Mouse (Mus musculus): ENCODE measurements around the gene Rpl13a. TPM values are rescaled to one million over a fixed set of nuclear protein-coding genes. Genes with fewer than 3 reads are reported as not detected.

Rpl13a gene
- total and polyA plus RNA-seq, 2 experiments from 2014 or later = 780 to 1,972 TPM

DNA sequence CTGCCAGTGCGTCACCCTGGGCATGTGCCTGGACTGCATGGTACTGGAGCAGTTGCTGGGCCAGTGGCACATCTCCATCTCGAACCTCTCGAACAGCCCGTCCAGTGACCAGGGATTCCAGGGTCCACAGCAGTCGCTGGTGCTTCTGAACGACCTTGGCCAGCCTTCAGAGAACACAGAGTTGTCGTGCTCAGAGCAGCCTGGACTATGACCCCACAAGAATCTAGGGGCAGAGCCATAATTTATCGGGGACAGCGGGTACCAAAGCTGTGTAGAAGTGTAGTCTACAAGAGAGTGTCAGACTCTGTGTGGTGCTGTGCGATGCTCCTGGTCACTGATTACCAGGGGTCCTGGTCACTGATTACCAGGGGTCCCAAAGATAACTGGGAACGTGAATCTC is 19.3 kb upstream of the Rpl13a start:
- H3K4me3 ChIP-seq (ENCODE audit: low read depth, low read length) = no peak overlapping the region
- DNase-seq (ENCODE audit: low spot score) = no peak
- no peak overlapping the region for H3K9ac ChIP-seq (replicated peaks; ENCODE audit: low read depth, low read length)
- H3K36me3 ChIP-seq (replicated peaks; ENCODE audit: control insufficient read depth, insufficient read depth, low read length) = peaks cover 18% of the 10 kb centered on the region
- no peak for ATAC-seq (ENCODE audit: insufficient read depth, low read depth)
- no peak overlapping the region for H3K27ac ChIP-seq (ENCODE audit: low read depth)
- 72% methylated on average over 11 of the region's 11 CpGs for WGBS
- no peak for TF ChIP-seq EP300 (IDR thresholded peaks at IDR 0.05; ENCODE audit: low read depth)
- no peak for TF ChIP-seq CTCF (IDR thresholded peaks at IDR 0.05; ENCODE audit: low read depth)
- H3K27me3 ChIP-seq (ENCODE audit: control insufficient read depth, insufficient read depth, low read length) = no peaks in the 10 kb centered on the region
- no peak overlapping the region for H3K4me2 ChIP-seq (ENCODE audit: low read depth, low read length)
- H3K4me1 ChIP-seq (ENCODE audit: control insufficient read depth, insufficient read depth) = no peaks in the 10 kb centered on the region
- H3K9me3 ChIP-seq (replicated peaks; ENCODE audit: control insufficient read depth, low read length) = no peaks in the 10 kb centered on the region

DNA sequence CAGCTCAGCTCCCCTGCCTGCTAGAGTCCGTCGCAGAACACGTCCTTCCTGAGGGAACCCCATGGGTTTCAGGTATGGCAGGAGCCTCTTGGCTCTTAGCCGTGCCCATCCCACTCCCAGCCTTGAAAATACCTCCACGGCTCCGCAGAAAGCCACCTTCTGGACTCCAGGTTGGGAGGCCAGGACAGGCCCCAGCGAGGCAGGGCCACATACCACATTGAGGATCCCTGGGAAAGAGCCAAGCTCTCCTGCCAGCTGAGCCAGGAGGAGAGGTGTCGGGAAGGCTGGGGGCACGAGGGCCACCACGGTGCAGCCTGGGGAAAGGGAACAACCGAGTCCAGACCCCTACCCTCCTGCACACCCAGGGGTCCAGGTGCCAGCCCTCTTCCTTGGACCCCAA is 18.7 kb upstream of the Rpl13a start:
- H3K9me3 ChIP-seq (replicated peaks; ENCODE audit: control insufficient read depth, low read length) = no peaks in the 10 kb centered on the region
- H3K4me3 ChIP-seq (ENCODE audit: low read depth, low read length) = no peak overlapping the region
- H3K9ac ChIP-seq (replicated peaks; ENCODE audit: low read depth, low read length) = no peak overlapping the region
- DNase-seq (ENCODE audit: low spot score) (no peak), ATAC-seq (ENCODE audit: insufficient read depth, low read depth) (no peak)
- no peak overlapping the region for H3K27ac ChIP-seq (ENCODE audit: low read depth)
- H3K4me2 ChIP-seq (ENCODE audit: low read depth, low read length) = no peak overlapping the region
- H3K4me1 ChIP-seq (ENCODE audit: control insufficient read depth, insufficient read depth) = no peaks in the 10 kb centered on the region
- peaks cover 22% of the 10 kb centered on the region for H3K36me3 ChIP-seq (replicated peaks; ENCODE audit: control insufficient read depth, insufficient read depth, low read length)
- TF ChIP-seq CTCF (IDR thresholded peaks at IDR 0.05; ENCODE audit: low read depth) (no peak), EP300 (IDR thresholded peaks at IDR 0.05; ENCODE audit: low read depth) (no peak)
- no peaks in the 10 kb centered on the region for H3K27me3 ChIP-seq (ENCODE audit: control insufficient read depth, insufficient read depth, low read length)
- WGBS = 82% methylated on average over 11 of the region's 11 CpGs

DNA sequence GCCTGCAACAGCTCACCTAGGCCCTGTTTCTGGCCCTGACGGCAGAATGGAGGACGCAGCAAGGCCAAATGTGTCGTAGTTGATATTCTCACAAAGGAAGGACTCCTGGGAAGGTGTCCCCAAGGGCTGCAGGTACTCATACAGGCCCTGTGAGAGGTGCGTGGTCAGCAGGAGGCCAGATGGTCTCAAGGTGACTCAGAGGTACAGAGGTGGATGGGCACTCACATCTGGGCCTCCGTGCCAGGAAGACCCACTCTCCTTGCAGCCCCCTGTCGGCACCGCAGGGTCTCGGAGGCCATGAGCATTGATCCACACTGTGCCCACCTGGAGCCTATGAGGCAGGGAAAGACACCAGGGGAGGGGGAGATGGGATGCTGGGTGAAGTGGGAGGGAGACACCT is 16.9 kb upstream of the Rpl13a start:
- WGBS = 94% methylated on average over 8 of the region's 8 CpGs
- H3K36me3 ChIP-seq (replicated peaks; ENCODE audit: control insufficient read depth, insufficient read depth, low read length) = peaks cover 22% of the 10 kb centered on the region
- H3K27me3 ChIP-seq (ENCODE audit: control insufficient read depth, insufficient read depth, low read length) = no peaks in the 10 kb centered on the region
- TF ChIP-seq EP300 (IDR thresholded peaks at IDR 0.05; ENCODE audit: low read depth) (no peak), CTCF (IDR thresholded peaks at IDR 0.05; ENCODE audit: low read depth) (no peak)
- no peaks in the 10 kb centered on the region for H3K4me1 ChIP-seq (ENCODE audit: control insufficient read depth, insufficient read depth)
- no peak overlapping the region for H3K9ac ChIP-seq (replicated peaks; ENCODE audit: low read depth, low read length)
- no peak overlapping the region for H3K4me3 ChIP-seq (ENCODE audit: low read depth, low read length)
- H3K27ac ChIP-seq (ENCODE audit: low read depth) = no peak overlapping the region
- no peak overlapping the region for H3K4me2 ChIP-seq (ENCODE audit: low read depth, low read length)
- no peak for DNase-seq (ENCODE audit: low spot score)
- H3K9me3 ChIP-seq (replicated peaks; ENCODE audit: control insufficient read depth, low read length) = no peaks in the 10 kb centered on the region
- ATAC-seq (ENCODE audit: insufficient read depth, low read depth) = no peak

DNA sequence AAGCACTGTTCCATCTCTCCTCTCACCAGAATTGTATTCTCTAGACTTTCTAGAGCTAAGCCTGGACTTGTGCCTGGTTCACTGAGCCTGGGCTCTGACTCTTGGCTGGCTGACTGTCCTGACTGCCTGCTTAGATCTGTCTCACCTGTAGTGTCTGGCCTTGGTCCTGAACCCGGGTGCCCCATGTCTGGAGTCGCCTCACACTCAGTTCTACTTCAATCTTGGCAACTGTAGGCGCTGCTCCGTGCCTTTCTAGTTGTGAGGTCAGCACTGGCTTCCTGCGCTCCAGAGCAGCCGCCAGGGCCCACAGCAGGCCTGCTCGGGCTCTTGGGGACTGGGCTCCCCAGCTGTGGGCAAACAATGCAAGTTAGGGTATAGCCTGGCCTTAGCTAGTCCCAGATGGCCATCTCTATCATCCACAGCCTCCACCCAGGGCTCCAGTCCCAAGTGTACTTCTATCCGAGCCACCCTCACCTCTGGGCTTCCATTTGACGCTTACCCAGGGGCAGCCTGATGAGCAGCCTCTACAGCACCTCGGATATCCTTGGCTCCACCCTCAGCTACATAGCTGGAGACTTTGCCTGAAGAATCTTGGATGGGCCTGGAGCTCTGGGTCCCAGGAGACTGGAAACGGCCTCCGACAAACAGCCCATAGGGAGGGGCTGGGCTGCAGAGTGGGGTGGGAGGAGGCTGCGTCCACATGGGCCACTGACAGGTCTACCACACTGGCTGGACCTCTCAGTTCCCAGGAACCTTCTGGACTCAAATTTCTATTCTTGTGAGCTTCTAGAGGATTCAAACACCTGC is 16.0 kb upstream of the Rpl13a start:
- Histone ChIP-seq H3K4me3 (ENCODE audit: low read depth, low read length) (no peak overlapping the region), H3K4me2 (ENCODE audit: low read depth, low read length) (no peak overlapping the region), H3K4me1 (ENCODE audit: control insufficient read depth, insufficient read depth) (no peaks in the 10 kb centered on the region; the same call in 1 of the 2 replicates), H3K27ac (ENCODE audit: low read depth) (no peak overlapping the region), H3K27me3 (ENCODE audit: control insufficient read depth, insufficient read depth, low read length) (no peaks in the 10 kb centered on the region), H3K36me3 (replicated peaks; ENCODE audit: control insufficient read depth, insufficient read depth, low read length) (peaks cover 22% of the 10 kb centered on the region), H3K9ac (replicated peaks; ENCODE audit: low read depth, low read length) (no peak overlapping the region), H3K9me3 (replicated peaks; ENCODE audit: control insufficient read depth, low read length) (no peaks in the 10 kb centered on the region)
- DNase-seq (ENCODE audit: low spot score) = no peak
- 79% methylated on average over 13 of the region's 13 CpGs for WGBS
- TF ChIP-seq EP300 (IDR thresholded peaks at IDR 0.05; ENCODE audit: low read depth) (no peak), CTCF (IDR thresholded peaks at IDR 0.05; ENCODE audit: low read depth) (no peak)
- ATAC-seq (ENCODE audit: insufficient read depth, low read depth) = no peak

DNA sequence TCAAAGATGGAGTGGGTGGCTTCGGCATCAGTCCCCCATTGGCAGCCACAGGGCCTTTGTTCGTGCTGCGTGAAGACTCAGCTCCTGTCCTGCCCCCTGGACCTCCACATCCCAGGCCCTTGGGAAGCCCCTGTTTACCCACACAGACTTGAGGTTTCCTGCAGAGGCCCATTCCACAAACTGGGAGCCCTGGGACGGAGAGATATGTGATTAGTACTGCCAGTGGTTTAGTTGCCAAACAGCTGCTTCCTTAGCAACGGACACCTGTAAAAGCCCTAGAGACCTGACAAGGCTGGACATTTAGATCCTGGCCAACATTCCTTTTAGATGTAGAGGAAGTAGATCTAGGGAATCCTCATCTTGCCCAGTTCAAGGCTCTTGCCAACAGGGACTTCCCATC is 13.4 kb upstream of the Rpl13a start:
- Histone ChIP-seq H3K9me3 (replicated peaks; ENCODE audit: control insufficient read depth, low read length) (no peaks in the 10 kb centered on the region), H3K4me1 (ENCODE audit: control insufficient read depth, insufficient read depth) (no peaks in the 10 kb centered on the region; the same call in 1 of the 2 replicates), H3K27ac (ENCODE audit: low read depth) (no peak overlapping the region), H3K4me2 (ENCODE audit: low read depth, low read length) (no peak overlapping the region), H3K4me3 (ENCODE audit: low read depth, low read length) (no peak overlapping the region), H3K27me3 (ENCODE audit: control insufficient read depth, insufficient read depth, low read length) (no peaks in the 10 kb centered on the region), H3K36me3 (replicated peaks; ENCODE audit: control insufficient read depth, insufficient read depth, low read length) (peaks cover 22% of the 10 kb centered on the region), H3K9ac (replicated peaks; ENCODE audit: low read depth, low read length) (no peak overlapping the region)
- no peak for TF ChIP-seq CTCF (IDR thresholded peaks at IDR 0.05; ENCODE audit: low read depth)
- TF ChIP-seq EP300 (IDR thresholded peaks at IDR 0.05; ENCODE audit: low read depth) = no peak
- ATAC-seq (ENCODE audit: insufficient read depth, low read depth) = no peak
- WGBS = 84% methylated on average over 5 of the region's 5 CpGs
- no peak for DNase-seq (ENCODE audit: low spot score)

DNA sequence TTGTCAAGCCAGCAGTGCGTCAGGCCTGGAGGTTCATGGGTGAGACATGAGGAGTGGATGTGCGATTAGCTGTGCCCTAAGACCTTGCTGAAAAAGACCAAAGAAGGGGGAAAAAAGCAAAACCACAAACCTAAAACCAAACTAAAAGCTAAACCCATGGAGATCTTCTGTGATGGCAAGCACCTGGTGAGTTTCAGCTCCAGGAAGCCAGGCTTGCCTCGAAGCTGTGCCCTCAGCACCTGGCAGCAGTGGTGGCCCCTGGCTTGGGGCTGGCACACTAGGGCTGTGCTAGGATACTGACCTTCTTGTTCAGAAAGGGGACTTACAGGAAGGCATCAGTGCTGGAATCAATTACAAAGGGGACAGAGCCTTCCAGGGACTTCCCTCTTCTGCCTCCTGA is 12.8 kb upstream of the Rpl13a start:
- Histone ChIP-seq H3K9me3 (replicated peaks; ENCODE audit: control insufficient read depth, low read length) (no peaks in the 10 kb centered on the region), H3K36me3 (replicated peaks; ENCODE audit: control insufficient read depth, insufficient read depth, low read length) (peaks cover 22% of the 10 kb centered on the region), H3K9ac (replicated peaks; ENCODE audit: low read depth, low read length) (no peak overlapping the region), H3K27me3 (ENCODE audit: control insufficient read depth, insufficient read depth, low read length) (no peaks in the 10 kb centered on the region), H3K4me3 (ENCODE audit: low read depth, low read length) (no peak overlapping the region), H3K4me1 (ENCODE audit: control insufficient read depth, insufficient read depth) (no peaks in the 10 kb centered on the region; the same call in 1 of the 2 replicates), H3K4me2 (ENCODE audit: low read depth, low read length) (no peak overlapping the region), H3K27ac (ENCODE audit: low read depth) (no peak overlapping the region)
- 88% methylated on average over 3 of the region's 3 CpGs for WGBS
- DNase-seq (ENCODE audit: low spot score) (no peak), ATAC-seq (ENCODE audit: insufficient read depth, low read depth) (no peak)
- TF ChIP-seq EP300 (IDR thresholded peaks at IDR 0.05; ENCODE audit: low read depth) (no peak), CTCF (IDR thresholded peaks at IDR 0.05; ENCODE audit: low read depth) (no peak)

All from heart, postnatal 0 days (tissue).